Mouse (Mus musculus) adrenal gland, postnatal 4 days (tissue): ENCODE results near the gene Rfx8. TPM values are rescaled to one million over a fixed set of nuclear protein-coding genes. Genes with fewer than 3 reads are reported as not detected.

ENCODE experiments used
- DNase-seq, 2 experiments: peaks; one replicate each; pipeline ENCODE4 v3.0.0; 2021 to 2022; ENCODE audit warnings: low spot score in 2 of 2, mixed read lengths in 2 of 2
- long read RNA-seq, 2 experiments: library from polyadenylated mRNA; stranded (forward); transcript quantifications; one replicate each; pipeline ENCODE4 v2.0.0; 2021
- total RNA-seq, 2 experiments: library from RNA; stranded (reverse); gene quantifications; 2 replicates each; pipeline ENCODE4 v1.2.3; 2021

The Rfx8 gene
- under 1 TPM; 0.39 to 0.93 TPM for total RNA-seq
- long read RNA-seq, experiment 1, result 0 reads
- long read RNA-seq, experiment 2, partial matches to known transcripts, result 0 of 1 reads
- long read RNA-seq, experiment 2, other reads (novel, unspliced or antisense), result 0 of 1 reads

DNA sequence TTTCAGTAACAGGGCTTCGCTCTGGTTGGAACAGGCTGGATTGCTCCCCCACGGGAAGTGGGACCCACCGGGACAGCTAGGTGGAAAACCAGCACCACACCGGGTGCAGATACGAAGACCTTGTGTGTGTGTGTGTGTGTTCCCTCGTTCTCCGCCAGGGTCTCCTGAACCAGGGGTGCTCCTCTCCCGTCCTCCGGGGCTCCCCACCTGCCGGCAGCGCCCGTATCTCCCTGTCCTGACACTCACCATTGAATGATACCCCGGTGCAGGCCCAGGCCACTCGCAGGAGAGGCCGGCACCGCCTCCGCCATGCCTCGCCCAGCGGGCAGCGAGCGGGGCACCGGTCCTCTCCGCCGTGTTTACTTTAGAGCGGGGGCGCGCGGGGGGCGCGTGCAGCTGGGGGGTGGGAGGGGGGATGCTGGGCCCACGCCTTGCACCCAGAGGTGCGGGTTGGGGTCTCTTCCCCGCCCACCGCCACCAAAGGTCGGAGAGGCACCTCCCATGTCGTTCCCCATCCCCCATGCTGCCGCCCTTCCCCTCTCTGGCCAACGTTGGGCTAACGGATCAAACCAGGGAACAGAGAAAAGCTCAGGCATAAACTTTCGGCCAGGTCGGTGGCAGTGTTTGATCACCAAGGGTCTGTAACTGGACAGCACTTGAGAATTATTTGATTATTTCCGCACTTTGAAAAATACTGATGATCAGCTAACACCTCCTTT lies at the start of gene Rfx8:
Rfx8 (minus strand) TSS at position 366 of the 719 bp plus-strand sequence.
- no peak for DNase-seq

DNA sequence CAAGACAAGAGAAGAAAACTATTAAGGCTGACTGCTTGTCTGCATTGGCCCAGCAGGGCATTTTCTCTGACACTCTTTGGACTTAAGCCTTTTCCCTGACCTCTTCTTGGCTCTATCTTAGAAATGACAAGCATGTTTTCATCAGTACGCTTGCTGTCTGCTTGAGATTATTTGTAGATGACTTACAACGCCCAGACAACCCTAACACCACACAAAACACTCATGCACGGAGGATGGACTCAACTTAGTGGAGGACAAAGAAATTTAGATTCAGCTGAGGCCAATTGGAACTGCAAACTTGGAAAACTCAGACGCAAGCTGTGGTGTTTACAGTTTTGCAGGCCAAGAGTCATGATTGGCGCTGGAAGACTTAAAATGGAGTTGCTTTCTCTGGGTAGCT lies 49.6 kb upstream of the Rfx8 start:
- no peak for DNase-seq

- no peak for DNase-seq
Measured at GRCm38 (mm10) chr1:39768017-39768416, 47.2 kb upstream of the Rfx8 start.

DNA sequence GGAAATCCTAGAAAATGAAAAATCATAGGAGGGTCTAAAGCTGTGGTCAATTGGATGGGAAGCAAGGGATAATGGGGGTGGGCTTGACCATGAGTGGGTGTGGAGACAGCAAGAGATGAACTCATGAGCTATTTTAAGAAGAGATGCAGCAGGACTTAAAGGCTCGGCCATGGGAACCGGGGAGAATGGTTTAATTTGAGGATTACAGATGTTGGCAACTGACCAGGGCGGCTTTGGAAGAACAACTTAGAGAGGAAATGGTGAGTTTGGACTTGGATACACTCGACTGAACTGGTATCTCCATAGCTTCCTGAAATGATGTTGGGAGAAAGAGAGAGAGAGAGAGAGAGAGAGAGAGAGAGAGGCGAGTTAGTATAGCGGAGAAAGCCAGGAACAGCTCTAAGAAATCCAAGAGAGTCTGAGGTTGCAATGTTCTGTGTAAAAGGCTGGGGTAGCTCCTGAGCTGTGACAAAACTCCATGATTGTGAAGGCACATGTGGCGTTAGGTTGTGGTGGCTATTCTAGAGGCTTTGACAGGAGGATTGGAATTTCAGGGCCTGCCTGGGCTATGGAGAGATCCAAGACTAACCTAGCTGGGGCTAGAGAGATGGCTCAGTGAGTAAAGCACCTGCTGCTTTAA lies 45.2 kb upstream of the Rfx8 start:
- no peak for DNase-seq

DNA sequence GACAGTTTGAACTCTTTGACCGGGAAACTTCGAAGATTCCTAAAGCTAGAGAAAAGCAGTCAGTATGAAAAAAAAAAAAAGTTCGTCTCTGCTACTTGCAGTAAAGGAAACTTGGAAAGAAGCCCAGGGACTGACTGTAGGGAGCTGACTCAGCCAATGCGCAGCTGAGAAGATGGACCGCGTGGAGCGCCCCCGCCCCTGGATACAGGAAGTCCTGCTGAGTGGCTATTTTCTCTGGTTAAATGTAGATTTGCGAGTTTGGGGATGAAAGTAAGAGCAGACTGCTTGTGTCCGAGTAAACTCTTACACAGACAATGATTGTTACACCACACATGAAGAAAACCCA lies 41.2 kb upstream of the Rfx8 start:
- peak; percentile 43 to 74 for DNase-seq

- peak; percentile 33 to 53 for DNase-seq
Measured at GRCm38 (mm10) chr1:39761211-39762024, 40.6 kb upstream of the Rfx8 start.

- no peak for DNase-seq
Measured at GRCm38 (mm10) chr1:39760181-39760715, 39.5 kb upstream of the Rfx8 start.

DNA sequence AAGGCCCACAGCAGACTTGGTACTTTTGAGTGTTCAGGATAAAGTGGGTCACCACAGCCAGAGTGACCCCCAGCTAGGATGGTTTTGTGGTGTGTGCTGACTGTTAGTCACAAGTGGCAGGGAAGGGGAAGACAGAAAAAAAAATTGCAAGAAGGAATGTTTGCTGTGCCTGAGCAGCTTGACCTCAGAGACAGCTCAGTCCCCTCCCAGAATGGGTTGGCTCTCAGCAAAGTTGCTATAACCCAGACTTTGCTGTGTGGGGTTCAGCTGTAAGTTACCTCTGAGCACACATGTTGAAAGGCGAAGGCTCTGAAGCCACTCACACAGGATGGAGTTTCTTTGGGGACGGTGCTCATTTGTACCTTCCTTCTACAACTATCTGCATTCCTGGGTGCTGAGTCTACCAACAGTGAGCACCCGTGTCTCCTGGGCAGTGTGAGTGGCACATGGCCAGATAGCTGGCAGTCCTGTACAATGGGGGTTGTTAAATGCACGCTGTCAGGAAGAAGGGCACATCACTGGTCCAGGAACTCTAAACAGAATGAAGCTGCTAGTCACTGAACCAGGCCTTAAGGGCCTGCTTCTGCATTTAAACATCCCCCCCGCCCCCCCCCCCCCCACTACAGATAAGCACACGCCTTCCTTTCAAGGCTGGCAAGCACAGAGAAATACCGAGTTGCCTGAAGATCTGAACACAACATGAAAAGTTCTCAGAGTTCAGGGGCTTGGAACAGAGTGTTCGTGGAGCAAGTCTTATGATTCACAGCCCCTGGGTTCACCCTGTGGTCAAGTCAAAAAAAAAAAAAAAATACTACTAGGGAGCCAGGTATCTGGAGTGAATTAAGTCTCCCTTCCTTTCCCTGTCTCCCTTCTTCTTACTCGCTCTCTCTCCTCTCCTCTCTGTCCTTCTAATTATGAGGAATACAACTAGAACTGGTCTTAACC lies 38.7 kb upstream of the Rfx8 start:
- no peak for DNase-seq

- no peak for DNase-seq
Measured at GRCm38 (mm10) chr1:39758244-39758643, 37.4 kb upstream of the Rfx8 start.

DNA sequence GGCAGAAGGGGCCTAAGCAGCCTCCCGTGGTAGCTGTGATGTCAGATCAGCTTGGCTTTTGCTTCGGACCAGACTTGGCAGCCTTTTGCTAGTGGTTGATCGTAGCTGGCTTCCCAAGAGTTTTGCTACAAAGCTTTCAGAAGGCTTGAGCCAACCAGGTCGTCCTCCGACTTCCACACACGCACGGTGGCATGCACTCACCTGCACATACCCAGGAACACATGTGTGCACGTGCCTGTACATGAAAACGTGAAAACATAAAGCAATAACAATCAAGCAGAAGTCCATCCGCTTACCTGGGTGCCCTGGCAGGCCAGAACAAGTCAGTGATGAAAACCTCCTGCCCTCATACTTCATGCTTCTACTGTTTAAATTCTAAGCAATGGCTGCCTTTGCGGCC lies 36.2 kb upstream of the Rfx8 start:
- DNase-seq, result no peak

- no peak for DNase-seq
Measured at GRCm38 (mm10) chr1:39754224-39754957, 33.6 kb upstream of the Rfx8 start.

DNA sequence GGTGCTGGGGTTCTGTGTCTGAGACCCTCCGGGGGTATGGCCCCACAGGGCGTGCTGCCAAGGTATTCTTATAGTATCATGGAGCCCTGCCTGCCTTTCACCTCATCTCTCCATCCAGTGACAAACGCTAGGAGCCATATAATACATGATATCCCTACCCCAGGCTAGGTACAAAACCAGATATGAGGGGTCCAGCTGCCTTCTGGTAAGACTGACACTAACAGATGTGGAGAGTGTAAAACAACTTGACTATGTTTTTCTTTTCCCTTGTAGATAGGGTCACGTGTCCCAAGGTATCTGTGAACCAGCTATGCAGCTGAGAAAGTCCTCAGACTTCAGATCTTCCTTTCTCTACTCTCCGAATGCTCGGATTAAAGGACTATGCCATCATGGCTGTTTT lies 30.7 kb upstream of the Rfx8 start:
- no peak for DNase-seq

GRCm38 (mm10) chr1:39749664-39750063 lies 28.9 kb upstream of the Rfx8 start:
- DNase-seq, result no peak

GRCm38 (mm10) chr1:39749214-39749613 lies 28.4 kb upstream of the Rfx8 start:
- no peak for DNase-seq

GRCm38 (mm10) chr1:39748666-39749065 lies 27.9 kb upstream of the Rfx8 start:
- no peak for DNase-seq

- no peak for DNase-seq
Measured at GRCm38 (mm10) chr1:39746464-39746863, 25.7 kb upstream of the Rfx8 start.

DNA sequence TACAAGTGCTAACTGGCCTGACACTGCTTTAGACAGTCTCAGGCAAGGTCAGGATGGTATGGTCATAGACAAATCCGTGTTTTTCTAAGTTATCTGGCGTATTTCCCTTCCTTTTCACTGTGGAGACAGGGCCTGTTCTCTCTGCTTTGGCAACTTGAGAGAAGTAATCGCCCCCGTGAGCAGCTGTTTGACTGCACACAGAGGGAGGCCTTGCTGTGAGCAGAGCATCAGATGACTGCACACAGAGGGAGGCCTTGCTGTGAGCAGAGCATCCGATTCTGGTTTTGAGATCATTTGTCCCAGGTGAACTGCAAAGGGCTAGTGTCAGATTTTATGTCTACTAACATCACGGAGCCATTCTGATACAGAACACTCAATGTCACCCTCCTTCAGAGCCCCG lies 20.2 kb upstream of the Rfx8 start:
- DNase-seq, result no peak

GRCm38 (mm10) chr1:39740002-39740401 lies 19.2 kb upstream of the Rfx8 start:
- no peak for DNase-seq

- DNase-seq, result no peak
Measured at GRCm38 (mm10) chr1:39735927-39736604, 15.3 kb upstream of the Rfx8 start.
